Mouse (Mus musculus) large intestine, adult 2 months (tissue): ENCODE results near the gene Lef1. TPM values are rescaled to one million over a fixed set of nuclear protein-coding genes. Genes with fewer than 3 reads are reported as not detected.

Source experiments
- DNase-seq: peaks from one replicate; pipeline ENCODE4 v3.0.0-alpha.2; 2012; ENCODE audit warnings: low read depth, low spot score
- WGBS: fragments of 180-500 bp; shearing (Covaris S2); methylation state at CpG from one replicate; pipeline ENCODE4 v1.1.7; 2018; 5-methylcytosine and 5-hydroxymethylcytosine counted together
- polyA plus RNA-seq: library from polyadenylated mRNA; depleted of rRNA; stranded (reverse); fragments of >200 nt; gene quantifications from 2 replicates; pipeline ENCODE4 v1.2.3, GENCODE M21; 2012; rRNA removed

Lef1 gene
- polyA plus RNA-seq, 1 experiment, result 1.8 TPM

- DNase-seq, result no peak
- 50% methylated on average over 6 of the region's 6 CpGs for WGBS
Measured at GRCm38 (mm10) chr3:131270381-131270780, 160.1 kb downstream of the Lef1 start.

- DNase-seq, result peak; percentile 75
- 4% methylated on average over 8 of the region's 8 CpGs for WGBS
Measured at GRCm38 (mm10) chr3:131271157-131271556, 160.9 kb downstream of the Lef1 start.

GRCm38 (mm10) chr3:131271559-131272373 is 161.5 kb downstream of the Lef1 start, which contains the start of gene Hadh:
Gene Hadh, minus strand, starts transcription at chr3:131272101.
- DNase-seq, result peak; percentile 60

GRCm38 (mm10) chr3:131272374-131273100 is 162.3 kb downstream of the Lef1 start:
- DNase-seq, result peak; percentile 63
- 5% methylated on average over 10 of the region's 10 CpGs for WGBS

More at GRCm38 (mm10) chr3:131271559-131272373, 161.5 kb downstream of the Lef1 start, which contains the start of gene Hadh:
- WGBS, result under 1% methylated on average over 54 of the region's 54 CpGs

Other genes with a start within 250 kb of the Lef1 start
- gene Hadh, start 161.6 kb downstream of the Lef1 start, polyA plus RNA-seq, result 210 and 377 TPM in 2 replicates
- 6.1 and 13.5 TPM in 2 replicates for gene Cyp2u1, start 192.8 kb downstream of the Lef1 start, polyA plus RNA-seq